Mouse (Mus musculus) spleen, adult 2 months (tissue): Measurements from ENCODE around the gene Ankrd40.

ENCODE experiments used
- CTCF ChIP-seq: fragments of 200-500 bp; IDR thresholded peaks from 2 replicates; pipeline ENCODE4 v1.5.1; 2011; ENCODE audit warnings: mild to moderate bottlenecking, inconsistent platforms; ENCODE audit not compliant: insufficient read depth, insufficient read length, insufficient replicate concordance; ENCODE audit errors: extremely low read depth
- POLR2A ChIP-seq: fragments of 200-500 bp; IDR thresholded peaks from 2 replicates; pipeline ENCODE4 v1.6.1; 2011; ENCODE audit warnings: low read depth, low read length, inconsistent platforms

DNA sequence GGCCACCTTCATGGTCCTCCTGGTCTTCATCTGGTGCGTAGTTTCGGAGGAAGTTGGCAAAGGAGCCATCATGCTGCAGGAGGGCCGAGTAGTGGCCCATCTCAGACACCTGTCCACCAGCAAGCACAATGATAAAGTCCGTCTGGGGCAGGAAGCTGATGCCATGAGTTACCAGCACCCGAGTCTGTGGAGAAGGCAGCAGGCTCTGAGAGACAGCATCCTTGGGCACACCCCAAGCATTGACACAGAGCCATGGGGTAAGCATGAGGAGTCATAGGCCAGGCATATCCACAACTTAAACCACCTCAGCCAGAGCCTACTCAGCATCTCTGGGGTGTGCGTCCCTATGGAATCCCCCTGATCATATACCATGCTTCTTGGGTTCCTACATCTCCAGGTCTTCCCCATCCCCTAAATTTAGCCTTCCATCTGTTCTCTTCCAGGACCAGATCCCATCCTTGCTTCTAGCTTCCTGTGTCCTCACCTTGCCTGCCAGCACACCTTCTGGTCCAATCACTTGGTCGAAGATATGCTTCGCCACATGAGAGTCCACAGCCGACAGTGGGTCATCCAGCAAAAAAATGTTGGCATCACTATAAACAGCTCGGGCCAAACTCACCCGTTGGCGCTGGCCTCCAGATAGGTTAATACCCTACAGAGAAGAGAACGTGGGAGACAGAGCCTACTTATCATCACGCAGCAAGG lies 33.5 kb downstream of the Ankrd40 start:
- no peak for TF ChIP-seq POLR2A
- no peak for TF ChIP-seq CTCF
